Mouse (Mus musculus): ENCODE results near the gene Stam2.

Stam2 gene

DNA sequence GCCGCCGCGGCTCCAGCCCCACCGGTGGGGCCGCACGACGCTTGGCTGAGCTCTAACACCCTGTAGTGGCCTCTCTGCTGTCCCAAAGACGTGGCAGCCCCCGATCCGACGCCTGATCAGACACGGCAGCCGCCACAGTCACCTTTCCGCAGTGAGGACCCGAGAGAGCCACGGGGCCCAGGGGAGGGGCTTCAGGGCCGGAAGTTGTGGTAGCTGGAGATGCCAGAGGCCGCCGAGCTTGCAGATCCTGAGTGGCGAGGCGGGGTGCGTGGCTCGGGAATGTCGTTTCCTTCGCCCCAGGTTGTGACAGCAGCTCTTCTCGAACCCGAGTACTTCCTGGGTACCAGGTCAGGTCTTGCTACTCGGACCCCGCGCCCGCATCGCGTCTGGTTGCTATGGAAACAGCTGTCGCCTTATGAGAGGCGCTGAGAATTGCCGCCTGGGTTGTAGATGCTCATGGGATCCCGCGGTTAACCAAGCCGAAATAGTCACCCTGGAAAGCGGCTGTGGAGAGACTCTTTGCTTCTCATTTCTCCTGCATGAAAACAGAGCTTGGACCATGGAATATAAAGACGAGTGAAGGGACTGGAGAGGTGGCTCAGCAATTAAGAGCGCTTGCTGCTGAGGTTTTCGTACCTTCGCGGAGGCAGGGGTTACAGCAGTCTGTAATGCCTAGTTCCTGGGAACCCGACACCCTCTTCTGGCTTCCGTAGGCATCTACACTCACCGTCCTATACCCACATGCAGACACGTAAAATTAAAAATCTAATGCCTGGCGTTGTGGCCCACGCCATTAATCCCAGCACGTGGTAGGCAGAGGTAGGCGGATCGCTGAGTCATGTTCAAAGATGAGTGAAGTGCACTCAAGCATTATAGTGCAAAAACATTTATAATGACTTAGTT lies at the start of gene Stam2:
Gene Stam2 (minus strand): TSS at position 26 of the 903 bp plus-strand sequence.
- ChIA-PET POLR2A (interaction anchor here (0.6 to 2.9 kb wide), 44 partner anchors 9 to 522 kb away, joined by 3 to 18 read pairs (median 4); partner anchors contain the start of genes Arl6ip6 (in 2 of the 4), Prpf40a (in 2 of the 4), Arl5a (in 1 of the 4) and Cacnb4 (in 1 of the 4)), CTCF (interaction anchor here (0.6 to 1.3 kb wide), 8 partner anchors 14 to 380 kb away, joined by 3 to 6 read pairs (median 3); no protein-coding TSS in a partner anchor)

DNA sequence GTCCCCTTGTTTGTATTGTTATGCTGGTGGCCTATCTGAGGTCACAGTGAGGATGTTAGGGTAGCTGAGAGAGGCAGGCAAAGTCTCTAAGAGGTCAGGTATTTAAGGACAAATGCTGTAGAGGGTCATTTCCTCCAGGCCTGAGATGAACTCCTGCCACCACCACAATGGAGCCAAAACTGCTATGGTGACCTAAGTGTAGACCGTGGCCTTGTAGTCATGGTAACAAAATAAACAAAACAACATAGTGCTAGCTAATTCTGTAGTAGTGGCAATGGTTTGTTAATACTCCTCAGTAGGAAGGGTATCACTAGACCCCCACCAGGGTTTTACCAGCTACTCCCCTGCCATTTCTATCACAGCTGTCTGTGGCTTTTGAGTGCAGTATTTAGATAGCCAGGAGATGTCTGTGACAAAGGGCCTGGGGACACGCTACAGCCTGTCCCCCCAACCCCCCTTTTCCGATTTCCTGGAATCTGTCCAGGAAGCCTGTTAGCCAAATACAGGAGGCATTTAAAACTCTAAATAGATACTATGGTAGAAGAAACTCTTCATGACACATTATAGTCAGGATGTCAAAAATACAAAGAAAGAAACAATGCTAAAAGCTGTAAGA lies 43.1 kb upstream of the Stam2 start:
- CTCF ChIA-PET: interaction anchor here in 2 of 4 experiments (0.6 to 0.7 kb wide), 2 partner anchors 26 to 338 kb away, joined by 3 to 4 read pairs; no protein-coding TSS in a partner anchor
- POLR2A ChIA-PET: interaction anchor here in 1 of 4 experiments (0.6 kb wide), 1 partner anchor 406 kb away, joined by 3 read pairs; the partner anchor contains the start of gene Prpf40a

- POLR2A ChIA-PET: interaction anchor here in 1 of 4 experiments (1.2 kb wide), 1 partner anchor 10 kb away, joined by 3 read pairs; no protein-coding TSS in a partner anchor
- CTCF ChIA-PET: no interaction called here
Measured at GRCm38 (mm10) chr2:52779987-52780386, 37.9 kb upstream of the Stam2 start.

- CTCF ChIA-PET: no interaction called here
Measured at GRCm38 (mm10) chr2:52779381-52779780, 37.3 kb upstream of the Stam2 start.

DNA sequence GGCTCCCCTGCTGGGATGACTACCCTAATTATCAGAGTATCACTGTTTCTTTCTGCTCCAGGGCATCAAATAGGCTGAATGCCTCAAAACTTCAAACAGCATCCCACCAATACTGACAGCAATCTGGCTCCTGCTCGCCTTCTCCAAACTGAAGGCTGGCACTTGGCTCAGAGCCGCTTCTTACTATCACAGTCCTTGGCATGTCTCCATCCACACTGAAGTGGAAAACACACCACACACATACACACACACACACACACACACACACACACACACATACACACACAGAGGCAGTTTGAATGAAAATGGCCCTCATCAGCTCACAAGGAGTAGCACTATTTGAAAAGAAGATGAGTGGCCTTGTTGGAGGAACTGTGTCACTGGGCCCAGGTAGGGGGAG lies 35.8 kb upstream of the Stam2 start:
- POLR2A ChIA-PET: no interaction called here
- CTCF ChIA-PET: no interaction called here

More at GRCm38 (mm10) chr2:52779381-52779780, 37.3 kb upstream of the Stam2 start:
- POLR2A ChIA-PET: interaction anchor here in 1 of 4 experiments (1.2 kb wide), 1 partner anchor 11 kb away, joined by 3 read pairs; no protein-coding TSS in a partner anchor

DNA sequence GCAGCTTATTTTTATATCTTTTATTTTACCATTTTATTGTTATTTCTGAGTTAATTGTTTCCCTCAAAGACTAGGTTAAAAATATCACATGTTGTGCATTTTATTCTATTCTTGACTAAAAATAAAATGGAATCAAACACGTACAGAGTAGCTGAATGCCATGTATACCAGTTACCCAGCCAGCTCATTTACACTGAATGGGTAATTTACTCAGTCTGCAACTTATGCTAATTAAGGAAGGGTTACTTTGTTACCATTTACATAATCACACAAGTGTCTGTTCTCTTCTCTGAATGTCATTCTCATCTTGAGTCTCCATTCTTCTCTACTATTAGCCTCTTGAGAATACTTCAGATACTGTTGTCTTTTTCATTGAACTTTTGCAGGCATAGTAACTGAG lies 32.3 kb upstream of the Stam2 start:
- CTCF ChIA-PET: no interaction called here
- POLR2A ChIA-PET: no interaction called here

DNA sequence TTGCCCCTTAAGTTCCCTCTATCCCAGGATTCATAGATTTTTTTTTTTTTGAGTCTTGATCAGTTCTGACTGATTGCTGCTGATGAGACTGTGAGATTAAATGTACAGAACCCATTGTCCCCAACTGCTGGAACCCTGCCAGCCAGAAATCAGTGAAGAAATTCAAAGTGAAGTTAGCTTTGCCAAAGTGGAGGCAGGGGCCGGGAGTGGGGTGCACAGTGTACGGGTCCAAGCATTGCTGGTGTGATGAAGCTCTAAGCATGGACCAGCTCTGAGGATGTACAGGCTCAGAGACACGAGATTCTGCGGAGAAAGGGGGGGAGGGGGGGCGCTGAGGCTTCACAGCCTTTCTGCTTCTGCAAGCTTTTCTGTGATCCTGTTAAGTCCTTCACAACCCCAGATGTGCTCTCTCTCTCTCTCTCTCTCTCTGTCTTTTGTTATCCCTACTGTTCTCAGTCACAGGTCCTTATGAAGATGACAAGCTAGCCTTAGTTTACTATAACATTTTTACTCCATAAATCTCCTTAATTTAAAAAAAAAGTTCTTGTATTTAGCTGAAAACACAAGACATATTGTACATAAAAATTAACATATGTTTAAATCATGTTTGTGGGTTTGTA lies 30.8 kb upstream of the Stam2 start:
- ChIA-PET POLR2A (interaction anchor here in 2 of 4 experiments (0.6 to 0.7 kb wide), 3 partner anchors 194 to 423 kb away, joined by 3 read pairs; no protein-coding TSS in a partner anchor), CTCF (interaction anchor here in 3 of 4 experiments (0.6 to 2.1 kb wide), 4 partner anchors 9 to 313 kb away, joined by 3 to 7 read pairs (median 4); no protein-coding TSS in a partner anchor)

DNA sequence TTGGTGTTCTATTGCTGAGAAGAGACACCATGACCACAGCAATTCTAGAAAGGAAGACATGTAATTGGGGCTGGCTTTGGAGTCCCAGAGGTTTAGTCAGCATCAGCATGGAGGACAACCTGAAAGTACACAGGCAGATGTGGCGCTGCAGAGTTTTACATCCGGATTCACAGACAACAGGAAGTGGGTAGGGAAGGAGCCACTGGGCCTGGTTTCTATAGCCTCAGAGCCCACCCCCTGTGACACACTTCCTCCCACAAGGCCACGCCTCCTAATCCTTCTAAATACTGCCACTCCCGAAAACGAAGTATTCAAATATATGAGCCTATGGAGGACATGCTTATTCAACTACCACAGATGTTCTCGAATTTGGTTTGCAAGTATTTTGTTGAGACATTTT lies 23.0 kb upstream of the Stam2 start:
- ChIA-PET CTCF (interaction anchor here (0.6 to 2.1 kb wide), 6 partner anchors 91 to 320 kb away, joined by 3 to 8 read pairs (median 4); no protein-coding TSS in a partner anchor), POLR2A (interaction anchor here in 2 of 4 experiments (0.6 to 0.7 kb wide), 2 partner anchors 260 to 547 kb away, joined by 3 to 9 read pairs; no protein-coding TSS in a partner anchor)

- CTCF ChIA-PET: interaction anchor here in 3 of 4 experiments (0.6 to 2.1 kb wide), 11 partner anchors 9 to 1326 kb away, joined by 3 to 8 read pairs (median 4); partner anchors contain the start of genes Arl6ip6 (in 1 of the 3) and Prpf40a (in 1 of the 3)
- POLR2A ChIA-PET: interaction anchor here in 2 of 4 experiments (0.6 to 1.5 kb wide), 2 partner anchors 22 to 347 kb away, joined by 3 to 11 read pairs; partner anchors contain the start of gene Stam2 (in 1 of the 2)
Measured at GRCm38 (mm10) chr2:52763891-52764290, 21.8 kb upstream of the Stam2 start.

DNA sequence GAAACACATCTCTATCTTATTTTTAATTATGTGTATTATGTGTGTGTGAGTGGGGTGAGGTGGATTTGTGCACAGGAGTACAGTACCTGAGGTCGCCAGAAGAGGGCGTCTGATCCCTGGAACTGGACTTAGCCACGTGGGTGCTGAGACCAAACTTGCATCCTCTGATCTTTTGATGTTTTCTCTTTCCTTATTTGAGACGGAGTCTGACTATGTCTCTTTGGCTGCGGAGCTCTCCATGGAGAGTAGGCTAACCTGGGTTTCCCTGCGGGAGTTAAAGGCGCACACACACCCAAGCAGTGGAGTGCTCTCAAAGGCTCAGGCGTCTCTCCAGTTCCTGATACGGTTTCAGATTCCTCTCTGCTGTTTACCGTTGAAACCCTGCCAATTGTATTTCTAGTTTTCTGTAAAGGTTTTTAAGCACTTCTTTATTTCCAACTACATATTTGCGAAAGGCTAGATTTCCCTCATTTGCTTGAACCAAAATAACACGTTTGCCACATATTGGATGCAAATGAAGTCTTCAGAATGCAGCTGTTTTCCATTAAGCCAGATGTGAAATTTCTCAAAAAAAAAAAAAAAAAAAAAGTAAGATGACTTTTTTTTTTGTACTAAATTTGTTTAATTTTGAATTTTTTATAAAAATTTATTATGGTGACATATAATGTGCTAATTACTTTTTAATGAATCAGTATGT lies 21.1 kb upstream of the Stam2 start:
- CTCF ChIA-PET: interaction anchor here (0.5 to 2.1 kb wide), 15 partner anchors 10 to 544 kb away, joined by 3 to 8 read pairs (median 4); partner anchors contain the start of genes Arl6ip6 (in 1 of the 4), Prpf40a (in 1 of the 4) and Stam2 (in 1 of the 4)
- POLR2A ChIA-PET: interaction anchor here in 1 of 4 experiments (1.5 kb wide), 1 partner anchor 21 kb away, joined by 3 read pairs; the partner anchor contains the start of gene Stam2

DNA sequence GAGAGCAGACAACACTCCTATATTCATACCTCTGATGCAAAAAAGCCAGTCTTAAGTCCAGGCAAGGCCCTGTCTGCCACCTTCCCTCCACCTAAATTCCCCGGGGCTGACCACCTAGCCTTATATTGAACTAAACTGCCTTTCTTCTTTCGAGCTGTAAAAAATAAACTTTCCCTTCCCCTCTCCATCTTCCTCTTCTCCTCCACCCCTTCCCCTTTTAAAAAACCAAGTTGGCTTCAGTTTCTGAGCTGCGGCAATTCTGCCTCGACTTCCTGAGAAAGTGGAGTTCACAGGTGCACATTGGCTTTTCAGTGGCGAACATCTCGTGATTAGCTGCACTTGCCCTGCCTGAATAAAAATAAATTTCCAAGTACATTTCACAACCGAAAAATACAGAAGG lies 20.4 kb upstream of the Stam2 start:
- POLR2A ChIA-PET: interaction anchor here in 1 of 4 experiments (1.5 kb wide), 1 partner anchor 20 kb away, joined by 3 read pairs; the partner anchor contains the start of gene Stam2

GRCm38 (mm10) chr2:52758627-52759026 lies 16.5 kb upstream of the Stam2 start:
- CTCF ChIA-PET: interaction anchor here (0.6 to 1.3 kb wide), 10 partner anchors 11 to 364 kb away, joined by 3 to 4 read pairs (median 3); no protein-coding TSS in a partner anchor
- POLR2A ChIA-PET: interaction anchor here in 1 of 4 experiments (0.6 kb wide), 1 partner anchor 136 kb away, joined by 4 read pairs; no protein-coding TSS in a partner anchor

More for the DNA sequence above, 20.4 kb upstream of the Stam2 start:
- CTCF ChIA-PET: interaction anchor here (0.5 to 0.7 kb wide), 5 partner anchors 20 to 321 kb away, joined by 3 to 7 read pairs (median 3); partner anchors contain the start of gene Stam2 (in 1 of the 4)

- CTCF ChIA-PET: interaction anchor here (0.5 to 2.1 kb wide), 58 partner anchors 9 to 1329 kb away, joined by 3 to 25 read pairs (median 4); partner anchors contain the start of genes Arl6ip6 (in 1 of the 4), Prpf40a (in 1 of the 4), Rprm (in 1 of the 4) and Stam2 (in 1 of the 4)
- POLR2A ChIA-PET: interaction anchor here in 3 of 4 experiments (0.5 to 1.6 kb wide), 10 partner anchors 9 to 648 kb away, joined by 3 to 6 read pairs (median 3); partner anchors contain the start of genes Stam2 (in 2 of the 3), Arl6ip6 (in 1 of the 3) and Prpf40a (in 1 of the 3)
Measured at GRCm38 (mm10) chr2:52756691-52757090, 14.6 kb upstream of the Stam2 start.

DNA sequence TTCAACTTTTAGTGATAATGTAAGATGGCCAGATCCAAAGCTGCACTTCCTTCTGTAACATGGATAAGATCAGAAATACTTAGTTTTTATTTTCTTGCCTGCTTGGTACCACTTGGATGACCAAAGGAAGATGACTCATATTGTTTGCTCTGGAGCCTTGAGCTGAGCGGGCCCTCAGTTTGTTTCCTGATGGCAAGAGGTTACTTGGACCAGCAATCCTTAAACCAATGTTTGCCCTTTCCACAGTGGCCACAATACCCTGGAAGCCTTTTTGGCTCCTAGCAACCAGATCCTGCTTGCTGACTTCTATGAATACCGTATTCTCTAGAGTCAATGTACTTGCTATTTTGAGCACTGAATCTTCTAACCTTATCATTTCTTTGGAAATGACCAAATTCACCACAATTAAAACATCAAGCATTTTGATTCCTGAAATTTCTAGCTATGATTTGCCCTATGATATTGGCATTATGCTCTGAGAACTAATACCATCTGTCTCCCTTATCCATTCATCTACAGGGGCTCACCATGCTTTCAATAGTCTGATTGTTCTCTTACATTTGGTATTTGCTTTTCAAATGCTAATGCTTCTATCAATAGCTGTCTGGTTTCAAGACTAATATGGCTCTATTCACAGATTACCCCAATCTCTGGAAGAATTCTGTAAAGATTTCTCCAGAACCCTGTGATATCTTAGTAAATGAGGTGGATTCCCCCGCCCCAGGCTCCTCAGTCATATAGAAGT lies 11.7 kb upstream of the Stam2 start:
- POLR2A ChIA-PET: interaction anchor here in 1 of 4 experiments (0.8 to 1.7 kb wide), 2 partner anchors 11 to 105 kb away, joined by 3 to 5 read pairs; partner anchors contain the start of gene Stam2
- CTCF ChIA-PET: no interaction called here

DNA sequence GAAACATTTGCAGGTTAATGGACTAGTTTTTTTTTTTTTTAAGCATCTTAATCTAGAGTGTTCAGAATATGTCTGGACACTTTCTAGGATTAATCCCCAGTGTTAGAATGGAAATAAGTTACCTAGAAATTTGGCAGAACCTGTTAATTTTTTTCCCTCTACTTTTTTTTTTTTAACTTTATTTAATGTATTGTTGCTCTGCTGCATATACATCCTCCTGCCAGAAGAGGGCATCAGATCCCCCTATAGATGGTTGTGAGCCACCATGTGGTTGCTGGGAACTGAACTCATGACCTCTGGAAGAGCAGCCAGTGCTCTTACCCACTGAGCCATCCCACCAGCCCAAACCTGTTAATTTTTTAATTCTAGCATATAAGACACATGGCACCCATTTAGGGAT lies 2.0 kb upstream of the Stam2 start:
- ChIA-PET POLR2A (no interaction called here), CTCF (no interaction called here)

DNA sequence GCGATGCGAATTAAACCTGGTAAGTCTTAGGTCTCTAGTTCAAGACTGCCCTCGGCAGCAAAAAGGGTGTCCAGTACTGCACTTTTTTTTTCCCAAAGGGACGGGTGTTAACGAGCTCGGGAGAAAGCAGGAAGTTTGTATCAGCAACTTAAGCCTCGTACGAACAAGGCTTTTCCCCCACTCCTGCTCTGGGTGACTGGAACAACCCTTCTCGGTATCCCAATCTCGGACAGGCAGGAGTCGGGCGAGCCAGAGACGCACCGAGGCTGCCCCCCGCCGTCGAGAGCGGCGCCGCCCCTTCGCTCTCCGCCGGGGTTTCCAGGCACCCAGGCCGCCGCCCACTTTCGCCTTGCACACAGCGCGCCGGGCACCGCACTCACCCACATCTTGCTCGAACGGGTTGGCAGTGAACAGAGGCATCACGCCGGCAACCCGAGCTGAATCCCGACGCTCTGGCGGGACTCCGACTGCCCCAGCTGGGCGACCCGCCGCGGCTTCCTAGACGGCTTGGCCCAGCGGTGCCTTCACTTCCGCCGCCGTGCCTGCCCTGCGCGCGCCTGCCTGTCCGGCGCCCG lies 313 bp downstream of the Stam2 start:
- CTCF ChIA-PET: interaction anchor here (0.6 to 1.3 kb wide), 7 partner anchors 15 to 380 kb away, joined by 3 to 6 read pairs (median 3); no protein-coding TSS in a partner anchor
- POLR2A ChIA-PET: interaction anchor here (0.6 to 2.9 kb wide), 43 partner anchors 8 to 523 kb away, joined by 3 to 18 read pairs (median 4); partner anchors contain the start of genes Arl6ip6 (in 2 of the 4), Prpf40a (in 2 of the 4), Cacnb4 (in 1 of the 4) and Fmnl2 (in 1 of the 4)

Measured in embryonic stem cell, embryonic (primary cell).